Mouse (Mus musculus) hindbrain, embryonic 10.5 days (tissue): Measurements from ENCODE around the gene Phldb2. TPM values are rescaled to one million over a fixed set of nuclear protein-coding genes. Genes with fewer than 3 reads are reported as not detected.

ENCODE experiments used
- DNase-seq: peaks from one replicate; pipeline ENCODE4 v3.0.0-alpha.2; 2017; ENCODE audit warnings: low spot score
- H3K27ac ChIP-seq: fragments of 300-500 bp; sonication (generic); 2 replicates; pipeline ENCODE4 v1.5.1; 2016; ENCODE audit warnings: mild to moderate bottlenecking, moderate library complexity
- H3K27me3 ChIP-seq: fragments of 300-500 bp; sonication (generic); 2 replicates; pipeline ENCODE4 v1.6.1; 2016; ENCODE audit warnings: mild to moderate bottlenecking; ENCODE audit not compliant: poor library complexity, insufficient read depth, severe bottlenecking
- H3K36me3 ChIP-seq: fragments of 300-500 bp; sonication (generic); 2 replicates; pipeline ENCODE4 v1.6.1; 2016; ENCODE audit warnings: mild to moderate bottlenecking, moderate library complexity
- H3K4me1 ChIP-seq: fragments of 300-500 bp; sonication (generic); replicated peaks from 2 replicates; pipeline ENCODE4 v1.6.1; 2016; ENCODE audit warnings: mild to moderate bottlenecking
- H3K4me3 ChIP-seq: fragments of 300-500 bp; sonication (generic); 2 replicates; pipeline ENCODE4 v1.5.1; 2016; ENCODE audit warnings: mild to moderate bottlenecking, moderate library complexity
- H3K9me3 ChIP-seq: fragments of 300-500 bp; sonication (generic); 2 replicates; pipeline ENCODE4 v1.6.1; 2016; ENCODE audit warnings: mild to moderate bottlenecking, moderate library complexity
- WGBS: fragments of 180-500 bp; shearing (Covaris S2); methylation state at CpG from one replicate; pipeline ENCODE4 v1.1.7; 2016; 5-methylcytosine and 5-hydroxymethylcytosine counted together
- polyA plus RNA-seq: library from polyadenylated mRNA; unstranded; fragments of >200 nt; fragmentation: Nextera tagmentation; extraction: Ambion mirVana; gene quantifications from 2 replicates; pipeline ENCODE4 v1.2.1, GENCODE M21; 2016

The Phldb2 gene
- polyA plus RNA-seq, result 25.7 and 33.2 TPM in 2 replicates

GRCm38 (mm10) chr16:45953394-45953793, at the start of gene Phldb2:
Gene Phldb2, minus strand, starts transcription at chr16:45953598.
- H3K27me3 ChIP-seq, result no peaks in the 10 kb centered on the region
- no peaks in the 10 kb centered on the region for H3K9me3 ChIP-seq
- no peak within 1 kb of the TSS for H3K27ac ChIP-seq
- no peaks in the 10 kb centered on the region for H3K4me1 ChIP-seq
- 84% methylated on average over 4 of the region's 4 CpGs for WGBS
- no peak within 1 kb of the TSS for H3K4me3 ChIP-seq
- no peak for DNase-seq
- no peaks in the 10 kb centered on the region for H3K36me3 ChIP-seq

- WGBS, result 91% methylated on average over 10 of the region's 10 CpGs
- peaks cover 21% of the 10 kb centered on the region for H3K4me1 ChIP-seq
- no peak overlapping the region for H3K27ac ChIP-seq
- H3K9me3 ChIP-seq, result no peaks in the 10 kb centered on the region
- no peaks in the 10 kb centered on the region for H3K36me3 ChIP-seq
- no peak overlapping the region for H3K4me3 ChIP-seq
- DNase-seq, result no peak
- H3K27me3 ChIP-seq, result peaks cover 5% of the 10 kb centered on the region; the same call in 1 of the 2 replicates
Measured at GRCm38 (mm10) chr16:46001550-46002166, 48.3 kb upstream of the Phldb2 start.

GRCm38 (mm10) chr16:46000976-46001375, 47.6 kb upstream of the Phldb2 start:
- Histone ChIP-seq H3K36me3 (no peaks in the 10 kb centered on the region), H3K9me3 (no peaks in the 10 kb centered on the region), H3K27ac (no peak overlapping the region), H3K4me1 (peaks cover 21% of the 10 kb centered on the region), H3K4me3 (no peak overlapping the region), H3K27me3 (peaks cover 8% of the 10 kb centered on the region; the same call in 1 of the 2 replicates)
- no peak for DNase-seq
- 88% methylated on average over 3 of the region's 3 CpGs for WGBS

- Histone ChIP-seq H3K9me3 (no peaks in the 10 kb centered on the region), H3K27me3 (peaks cover 4% of the 10 kb centered on the region; the same call in 1 of the 2 replicates), H3K4me1 (peaks cover 21% of the 10 kb centered on the region), H3K4me3 (no peak overlapping the region), H3K36me3 (no peaks in the 10 kb centered on the region), H3K27ac (no peak overlapping the region)
- DNase-seq, result peak; percentile 38
- 51% methylated on average over 10 of the region's 10 CpGs for WGBS
Measured at GRCm38 (mm10) chr16:45999374-46000191, 46.2 kb upstream of the Phldb2 start.

- peaks cover 21% of the 10 kb centered on the region for H3K4me1 ChIP-seq
- no peaks in the 10 kb centered on the region for H3K36me3 ChIP-seq
- peaks cover 4% of the 10 kb centered on the region; the same call in 1 of the 2 replicates for H3K27me3 ChIP-seq
- no peak for DNase-seq
- no peaks in the 10 kb centered on the region for H3K9me3 ChIP-seq
- no peak overlapping the region for H3K27ac ChIP-seq
- WGBS, result 79% methylated on average over 7 of the region's 7 CpGs
- H3K4me3 ChIP-seq, result no peak overlapping the region
Measured at GRCm38 (mm10) chr16:45998231-45998630, 44.8 kb upstream of the Phldb2 start.

- no peaks in the 10 kb centered on the region for H3K36me3 ChIP-seq
- 0 out of 2 replicates have a peak, but pooled peaks cover 2% of the 10 kb centered on the region for H3K4me1 ChIP-seq
- WGBS, result 49% methylated on average over 10 of the region's 10 CpGs
- H3K4me3 ChIP-seq, result no peak overlapping the region
- H3K9me3 ChIP-seq, result no peaks in the 10 kb centered on the region
- no peak overlapping the region for H3K27ac ChIP-seq
- no peaks in the 10 kb centered on the region for H3K27me3 ChIP-seq
- peak; percentile 11 for DNase-seq
Measured at GRCm38 (mm10) chr16:45990901-45991676, 37.7 kb upstream of the Phldb2 start.

- no peaks in the 10 kb centered on the region for H3K4me1 ChIP-seq
- H3K4me3 ChIP-seq, result no peak overlapping the region
- no peak for DNase-seq
- WGBS, result 79% methylated on average over 1 of the region's 1 CpGs
- H3K27me3 ChIP-seq, result no peaks in the 10 kb centered on the region
- H3K9me3 ChIP-seq, result no peaks in the 10 kb centered on the region
- no peaks in the 10 kb centered on the region for H3K36me3 ChIP-seq
- no peak overlapping the region for H3K27ac ChIP-seq
Measured at GRCm38 (mm10) chr16:45986236-45986635, 32.8 kb upstream of the Phldb2 start.

GRCm38 (mm10) chr16:45984610-45985606, 31.5 kb upstream of the Phldb2 start:
- no peak for DNase-seq
- no peaks in the 10 kb centered on the region for H3K9me3 ChIP-seq
- no peak overlapping the region for H3K4me3 ChIP-seq
- WGBS, result 77% methylated on average over 4 of the region's 4 CpGs
- no peaks in the 10 kb centered on the region for H3K4me1 ChIP-seq
- no peak overlapping the region for H3K27ac ChIP-seq
- H3K27me3 ChIP-seq, result no peaks in the 10 kb centered on the region
- H3K36me3 ChIP-seq, result 0 out of 2 replicates have a peak, but pooled peaks cover 2% of the 10 kb centered on the region

GRCm38 (mm10) chr16:45976251-45976650, 22.9 kb upstream of the Phldb2 start:
- WGBS, result 68% methylated on average over 1 of the region's 1 CpGs
- DNase-seq, result no peak
- Histone ChIP-seq H3K4me3 (no peak overlapping the region), H3K9me3 (no peaks in the 10 kb centered on the region), H3K27ac (no peak overlapping the region), H3K4me1 (no peaks in the 10 kb centered on the region), H3K27me3 (no peaks in the 10 kb centered on the region), H3K36me3 (0 out of 2 replicates have a peak, but pooled peaks cover 2% of the 10 kb centered on the region)

- no peaks in the 10 kb centered on the region for H3K27me3 ChIP-seq
- no peaks in the 10 kb centered on the region for H3K4me1 ChIP-seq
- no peak for DNase-seq
- no peak overlapping the region for H3K27ac ChIP-seq
- WGBS, result 64% methylated on average over 9 of the region's 9 CpGs
- H3K36me3 ChIP-seq, result 0 out of 2 replicates have a peak, but pooled peaks cover 2% of the 10 kb centered on the region
- no peaks in the 10 kb centered on the region for H3K9me3 ChIP-seq
- H3K4me3 ChIP-seq, result no peak overlapping the region
Measured at GRCm38 (mm10) chr16:45973959-45974686, 20.7 kb upstream of the Phldb2 start.

GRCm38 (mm10) chr16:45970187-45970586, 16.8 kb upstream of the Phldb2 start:
- Histone ChIP-seq H3K4me3 (no peak overlapping the region), H3K36me3 (0 out of 2 replicates have a peak, but pooled peaks cover 2% of the 10 kb centered on the region), H3K27me3 (no peaks in the 10 kb centered on the region), H3K4me1 (no peaks in the 10 kb centered on the region), H3K27ac (no peak overlapping the region), H3K9me3 (no peaks in the 10 kb centered on the region)
- no peak for DNase-seq
- WGBS, result 87% methylated on average over 2 of the region's 2 CpGs
